Mouse (Mus musculus) heart, adult 2 months (tissue): ENCODE data around the gene Fam83d.

Source experiments
- CTCF ChIP-seq: fragments of 200-600 bp; IDR thresholded peaks from 2 replicates; pipeline ENCODE4 v1.8.1; 2022; ENCODE audit warnings: antibody characterized with exemption, mild to moderate bottlenecking, moderate library complexity
- EP300 ChIP-seq: fragments of 200-500 bp; IDR thresholded peaks from 2 replicates; pipeline ENCODE4 v1.6.1; 2011; ENCODE audit warnings: low read depth, low read length, control low read depth; ENCODE audit not compliant: insufficient read depth
- POLR2A ChIP-seq: fragments of 200-500 bp; IDR thresholded peaks from 2 replicates; pipeline ENCODE4 v1.6.1; 2011; ENCODE audit warnings: mild to moderate bottlenecking, low read depth, low read length, control low read depth; ENCODE audit not compliant: insufficient read depth

DNA sequence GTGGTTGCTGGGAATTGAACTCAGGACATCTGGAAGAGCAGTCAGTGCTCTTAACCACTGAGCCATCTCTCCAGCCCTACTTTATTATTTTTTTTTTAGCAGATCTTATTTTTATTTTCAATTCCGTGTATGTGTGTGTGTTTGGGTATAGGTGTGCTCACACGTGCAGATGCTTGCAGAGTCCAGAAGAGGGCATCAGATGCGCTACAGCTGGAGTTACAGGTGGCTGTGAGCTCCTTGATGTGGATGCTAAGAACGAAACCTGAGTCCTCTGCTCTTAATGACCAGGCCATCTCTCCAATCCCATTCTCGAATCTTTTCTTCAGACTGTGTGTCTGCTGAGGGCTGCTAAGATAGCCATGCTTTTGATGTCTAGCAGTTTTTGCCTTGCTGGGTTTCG is 41.6 kb upstream of the Fam83d start:
- TF ChIP-seq POLR2A (no peak), EP300 (no peak), CTCF (peak; percentile 33)
